Mouse (Mus musculus): ENCODE data around the gene Minpp1. TPM values are rescaled to one million over a fixed set of nuclear protein-coding genes. Genes with fewer than 3 reads are reported as not detected.

Gene Minpp1
- total and polyA plus RNA-seq, 3 experiments = 176 to 256 TPM; not detected in 1

DNA sequence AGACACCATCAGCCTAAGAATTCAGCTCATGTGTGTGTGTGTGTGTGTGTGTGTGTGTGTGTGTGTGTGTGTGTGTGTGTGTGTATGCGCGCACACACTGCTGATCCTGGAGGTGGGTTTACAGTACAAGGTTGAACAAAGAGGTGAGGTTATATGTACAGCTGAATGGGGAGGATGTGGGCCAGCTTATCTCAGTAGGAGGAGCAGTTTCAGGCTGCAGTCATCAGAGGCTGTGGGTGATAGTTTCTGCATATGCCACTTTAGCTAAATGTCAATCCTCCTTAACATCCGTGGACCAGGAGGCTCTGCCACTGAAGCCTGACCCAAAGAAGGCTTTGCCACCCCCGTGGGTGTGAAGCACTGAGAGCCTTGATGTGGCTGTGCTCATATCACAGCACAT lies 20.3 kb upstream of the Minpp1 start:
- no peaks in the 10 kb centered on the region for H3K79me2 ChIP-seq (ENCODE audit: control insufficient read depth, insufficient read depth, low read length, poor library complexity)
- peaks cover 3 to 7% of the 10 kb centered on the region in 2 experiments for H3K4me1 ChIP-seq (ENCODE audit: control insufficient read depth in 1 of 2, insufficient read depth in 2 of 2, low read length in 2 of 2)
- no peaks in the 10 kb centered on the region for H3K9me3 ChIP-seq (replicated peaks; ENCODE audit: insufficient read depth, low read length)
- TF ChIP-seq TBP (IDR thresholded peaks at IDR 0.05; ENCODE audit: low read depth, low read length) (peak; percentile 33; the same call in 1 of the 2 replicates), CHD1 (IDR thresholded peaks at IDR 0.05; ENCODE audit: low read depth, low read length) (no peak), TCF12 (IDR thresholded peaks at IDR 0.05; ENCODE audit: low read depth, low read length) (0 out of 2 replicates have a peak, but pooled peaks have one; percentile 13), USF2 (IDR thresholded peaks at IDR 0.05; ENCODE audit: borderline replicate concordance in 1 of 2, insufficient read depth in 1 of 2, low read depth in 1 of 2, low read length in 2 of 2) (no peak), EP300 (IDR thresholded peaks at IDR 0.05; ENCODE audit: low read depth in 1 of 2, low read length in 2 of 2) (peak in 1 of 2 experiments; percentile 39; a peak in 3 of 4 replicates), GATA1 (IDR thresholded peaks at IDR 0.05; ENCODE audit: low read depth, low read length) (peak; percentile 63), ELF1 (IDR thresholded peaks at IDR 0.05; ENCODE audit: low read depth, low read length) (no peak), KAT2A (conservative IDR thresholded peaks at IDR 0.05; ENCODE audit: low read depth, low read length) (no peak), MEF2A (IDR thresholded peaks at IDR 0.05; ENCODE audit: extremely low read depth, insufficient replicate concordance, low read depth, low read length, poor library complexity, severe bottlenecking) (no peak), UBTF (IDR thresholded peaks at IDR 0.05; ENCODE audit: borderline replicate concordance, insufficient read depth, low read depth, low read length) (0 out of 2 replicates have a peak, but pooled peaks have one; percentile 59), MYB (IDR thresholded peaks at IDR 0.05; ENCODE audit: low read depth, low read length) (no peak)
- H3K9ac ChIP-seq (ENCODE audit: control insufficient read depth, low read depth, low read length, poor library complexity, severe bottlenecking) = no peak overlapping the region
- H3K36me3 ChIP-seq (ENCODE audit: control insufficient read depth in 1 of 2, insufficient read depth in 2 of 2, low read length in 2 of 2) = peaks cover 0 to 3% of the 10 kb centered on the region in 2 experiments; a peak in 2 of 4 replicates
- no peak overlapping the region for H3K27ac ChIP-seq (ENCODE audit: control insufficient read depth, low read depth, low read length)
- no peaks in the 10 kb centered on the region for H3K27me3 ChIP-seq (ENCODE audit: control insufficient read depth in 1 of 2, insufficient read depth in 2 of 2, low read length in 2 of 2)
- DNase-seq (ENCODE audit: low read depth, low spot score) = peak; percentile 51
- no peak overlapping the region for H3K4me3 ChIP-seq (ENCODE audit: control insufficient read depth in 1 of 2, insufficient read depth in 1 of 2, low read depth in 2 of 2, low read length in 2 of 2)

DNA sequence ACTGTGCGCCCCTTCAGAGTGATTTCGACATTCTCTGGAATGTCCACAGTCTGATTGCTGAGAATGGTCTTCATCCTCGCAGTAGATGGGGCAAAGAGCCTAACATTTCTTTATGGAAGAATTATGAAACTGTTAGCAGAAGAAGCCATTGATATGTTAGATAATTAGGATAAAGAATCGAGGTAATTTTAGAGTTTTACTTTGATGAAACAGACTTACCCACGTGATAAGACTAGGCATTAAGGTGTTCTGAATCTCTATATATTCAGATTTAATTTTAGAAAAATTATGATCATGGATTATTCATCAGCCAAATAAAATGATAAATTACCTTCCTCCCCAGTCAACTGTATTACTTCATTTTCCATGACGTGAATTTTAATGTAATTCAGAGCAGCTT lies 19.1 kb upstream of the Minpp1 start, which contains the start of gene Rpl9-ps6:
Rpl9-ps6 (minus strand) TSS at position 101 of the 400 bp plus-strand sequence.
- no peak within 1 kb of the TSS for H3K4me3 ChIP-seq (ENCODE audit: control insufficient read depth in 1 of 2, insufficient read depth in 1 of 2, low read depth in 2 of 2, low read length in 2 of 2)
- H3K27ac ChIP-seq (ENCODE audit: control insufficient read depth, low read depth, low read length) = no peak within 1 kb of the TSS
- H3K9me3 ChIP-seq (replicated peaks; ENCODE audit: insufficient read depth, low read length) = no peaks in the 10 kb centered on the region
- H3K9ac ChIP-seq (ENCODE audit: control insufficient read depth, low read depth, low read length, poor library complexity, severe bottlenecking) = no peak within 1 kb of the TSS
- no peaks in the 10 kb centered on the region for H3K79me2 ChIP-seq (ENCODE audit: control insufficient read depth, insufficient read depth, low read length, poor library complexity)
- H3K4me1 ChIP-seq (ENCODE audit: control insufficient read depth in 1 of 2, insufficient read depth in 2 of 2, low read length in 2 of 2) = peaks cover 3 to 15% of the 10 kb centered on the region in 2 experiments
- peaks cover 0 to 7% of the 10 kb centered on the region in 2 experiments; a peak in 2 of 4 replicates for H3K36me3 ChIP-seq (ENCODE audit: control insufficient read depth in 1 of 2, insufficient read depth in 2 of 2, low read length in 2 of 2)
- TF ChIP-seq GABPA (IDR thresholded peaks at IDR 0.05; ENCODE audit: low read depth, low read length) (no peak), CHD1 (IDR thresholded peaks at IDR 0.05; ENCODE audit: low read depth, low read length) (no peak), HCFC1 (IDR thresholded peaks at IDR 0.05; ENCODE audit: low read depth, low read length) (no peak), ZNF384 (IDR thresholded peaks at IDR 0.05; ENCODE audit: low read depth, low read length) (no peak), ELF1 (IDR thresholded peaks at IDR 0.05; ENCODE audit: low read depth, low read length) (no peak), MEF2A (IDR thresholded peaks at IDR 0.05; ENCODE audit: extremely low read depth, insufficient replicate concordance, low read depth, low read length, poor library complexity, severe bottlenecking) (no peak), MAZ (IDR thresholded peaks at IDR 0.05; ENCODE audit: low read depth, low read length) (no peak), CTCF (IDR thresholded peaks at IDR 0.05 in 2 of 3, conservative IDR thresholded peaks at IDR 0.05 in 1 of 3; ENCODE audit: control insufficient read depth in 1 of 3, insufficient read depth in 1 of 3, low read depth in 2 of 3, low read length in 3 of 3, poor library complexity in 1 of 3, severe bottlenecking in 1 of 3) (no peak), MAFK (IDR thresholded peaks at IDR 0.05; ENCODE audit: borderline replicate concordance, low read depth, low read length) (no peak), POLR2AphosphoS5 (IDR thresholded peaks at IDR 0.05; ENCODE audit: borderline replicate concordance, low read depth, low read length) (no peak), MYC (IDR thresholded peaks at IDR 0.05; ENCODE audit: low read depth, low read length) (no peak), SIN3A (IDR thresholded peaks at IDR 0.05; ENCODE audit: low read length) (no peak), POLR2AphosphoS2 (IDR thresholded peaks at IDR 0.05; ENCODE audit: low read length) (no peak), JUND (IDR thresholded peaks at IDR 0.05; ENCODE audit: low read depth, low read length) (no peak), RCOR1 (IDR thresholded peaks at IDR 0.05; ENCODE audit: low read depth, low read length) (no peak), BHLHE40 (IDR thresholded peaks at IDR 0.05; ENCODE audit: borderline replicate concordance, low read depth, low read length) (no peak), POLR2A (IDR thresholded peaks at IDR 0.05; ENCODE audit: control insufficient read depth in 1 of 2, insufficient read depth in 1 of 2, low read depth in 1 of 2, low read length in 2 of 2, poor library complexity in 1 of 2) (no peak)
- H3K27me3 ChIP-seq (ENCODE audit: control insufficient read depth in 1 of 2, insufficient read depth in 2 of 2, low read length in 2 of 2) = no peaks in the 10 kb centered on the region
- no peak for DNase-seq (ENCODE audit: low read depth, low spot score)

Data from MEL (cell line).